Mouse (Mus musculus) spleen, embryonic (tissue): ENCODE results near the gene Myo15b.

Experiments used
- CTCF ChIA-PET: fragments of 350-600 bp; sonication (Branson Sonifier 250); formaldehyde crosslinking; loops from one replicate; lab custom pipeline; 2022; lab: Charles Lee

Myo15b gene

GRCm38 (mm10) chr11:115859143-115859945 lies 1.1 kb downstream of the Myo15b start:
- CTCF ChIA-PET = interaction anchor here (1.6 kb wide), 1 partner anchor 137 kb away, joined by 9 read pairs; no protein-coding TSS in a partner anchor

GRCm38 (mm10) chr11:115863895-115864294 lies 5.7 kb downstream of the Myo15b start:
- CTCF ChIA-PET = no interaction called here

- CTCF ChIA-PET = interaction anchor here (0.6 kb wide), 1 partner anchor 259 kb away, joined by 3 read pairs; no protein-coding TSS in a partner anchor
Observed at GRCm38 (mm10) chr11:115869393-115869792, 11.2 kb downstream of the Myo15b start.

GRCm38 (mm10) chr11:115872437-115872836 lies 14.2 kb downstream of the Myo15b start:
- CTCF ChIA-PET = no interaction called here

GRCm38 (mm10) chr11:115875935-115876334 lies 17.7 kb downstream of the Myo15b start:
- CTCF ChIA-PET = no interaction called here

- CTCF ChIA-PET = no interaction called here
Observed at GRCm38 (mm10) chr11:115876438-115876837, 18.2 kb downstream of the Myo15b start.

GRCm38 (mm10) chr11:115877174-115877755 lies 19.1 kb downstream of the Myo15b start:
- CTCF ChIA-PET = no interaction called here

GRCm38 (mm10) chr11:115878071-115878470 lies 19.9 kb downstream of the Myo15b start:
- CTCF ChIA-PET = no interaction called here

- CTCF ChIA-PET = interaction anchor here (0.6 to 1.2 kb wide), 2 partner anchors 159 to 363 kb away, joined by 3 read pairs; no protein-coding TSS in a partner anchor
Observed at GRCm38 (mm10) chr11:115881002-115881401, 22.8 kb downstream of the Myo15b start.

- CTCF ChIA-PET = interaction anchor here (0.6 kb wide), 1 partner anchor 175 kb away, joined by 3 read pairs; the partner anchor contains the start of gene Grb2
Observed at GRCm38 (mm10) chr11:115883251-115883650, 25.0 kb downstream of the Myo15b start.

- CTCF ChIA-PET = interaction anchor here (0.6 kb wide), 1 partner anchor 195 kb away, joined by 4 read pairs; no protein-coding TSS in a partner anchor
Observed at GRCm38 (mm10) chr11:115884361-115884760, 26.2 kb downstream of the Myo15b start.

GRCm38 (mm10) chr11:115885281-115885680 lies 27.1 kb downstream of the Myo15b start:
- CTCF ChIA-PET = no interaction called here

- CTCF ChIA-PET = no interaction called here
Observed at GRCm38 (mm10) chr11:115886446-115886845, 28.2 kb downstream of the Myo15b start.

GRCm38 (mm10) chr11:115888020-115888419 lies 29.8 kb downstream of the Myo15b start:
- CTCF ChIA-PET = no interaction called here

GRCm38 (mm10) chr11:115889159-115889558 lies 31.0 kb downstream of the Myo15b start:
- CTCF ChIA-PET = no interaction called here

GRCm38 (mm10) chr11:115892213-115892612 lies 34.0 kb downstream of the Myo15b start:
- CTCF ChIA-PET = no interaction called here

- CTCF ChIA-PET = no interaction called here
Observed at GRCm38 (mm10) chr11:115893071-115893470, 34.9 kb downstream of the Myo15b start.

- CTCF ChIA-PET = interaction anchor here (0.5 to 0.6 kb wide), 2 partner anchors 125 to 1035 kb away, joined by 3 read pairs; no protein-coding TSS in a partner anchor
Observed at GRCm38 (mm10) chr11:115894755-115895520, 36.7 kb downstream of the Myo15b start.

GRCm38 (mm10) chr11:115898446-115898845 lies 40.2 kb downstream of the Myo15b start:
- CTCF ChIA-PET = interaction anchor here (0.6 kb wide), 1 partner anchor 16 kb away, joined by 3 read pairs; no protein-coding TSS in a partner anchor

- CTCF ChIA-PET = no interaction called here
Observed at GRCm38 (mm10) chr11:115898886-115899285, 40.7 kb downstream of the Myo15b start.

GRCm38 (mm10) chr11:115899486-115900266 lies 41.5 kb downstream of the Myo15b start, which contains the start of gene Smim5:
Smim5 (plus strand) TSS chr11:115899966.
- CTCF ChIA-PET = no interaction called here
